Mouse (Mus musculus) lung, embryonic 15.5 days (tissue): Measurements from ENCODE around the gene Notch2. TPM values are rescaled to one million over a fixed set of nuclear protein-coding genes. Genes with fewer than 3 reads are reported as not detected.

Experiments used
- ATAC-seq: fragments of 200-750 bp; cut with Nextera tagmentation; 2 replicates; pipeline ENCODE4 v1.8.0; 2017; ENCODE audit warnings: moderate number of reproducible peaks, borderline replicate concordance; ENCODE audit not compliant: low FRiP score, low TSS enrichment; ENCODE audit errors: extremely low read depth
- H3K27ac ChIP-seq: fragments of 300-500 bp; sonication (generic); 2 replicates; pipeline ENCODE4 v1.5.1; 2015; ENCODE audit warnings: moderate library complexity, mild to moderate bottlenecking, inconsistent platforms
- H3K27me3 ChIP-seq: fragments of 300-500 bp; sonication (generic); 2 replicates; pipeline ENCODE4 v1.6.1; 2015; ENCODE audit warnings: inconsistent platforms
- H3K36me3 ChIP-seq: fragments of 300-500 bp; sonication (generic); 2 replicates; pipeline ENCODE4 v1.6.1; 2015; ENCODE audit warnings: inconsistent platforms
- H3K4me1 ChIP-seq: fragments of 300-500 bp; sonication (generic); 2 replicates; pipeline ENCODE4 v1.6.1; 2015; ENCODE audit warnings: inconsistent platforms
- H3K4me2 ChIP-seq: fragments of 300-500 bp; sonication (generic); 2 replicates; pipeline ENCODE4 v1.6.1; 2015; ENCODE audit warnings: inconsistent platforms, mild to moderate bottlenecking, moderate library complexity
- H3K4me3 ChIP-seq: fragments of 300-500 bp; sonication (generic); 2 replicates; pipeline ENCODE4 v1.5.1; 2015; ENCODE audit warnings: mild to moderate bottlenecking, inconsistent platforms
- H3K9ac ChIP-seq: fragments of 300-500 bp; sonication (generic); 2 replicates; pipeline ENCODE4 v1.6.1; 2015; ENCODE audit warnings: inconsistent platforms
- H3K9me3 ChIP-seq: fragments of 300-500 bp; sonication (generic); 2 replicates; pipeline ENCODE4 v1.6.1; 2016; ENCODE audit warnings: inconsistent platforms
- WGBS: fragments of 180-500 bp; shearing (Covaris S2); methylation state at CpG from one replicate; pipeline ENCODE4 v1.1.7; 2015; 5-methylcytosine and 5-hydroxymethylcytosine counted together
- polyA plus RNA-seq: library from polyadenylated mRNA; unstranded; fragments of >200 nt; fragmentation: Nextera tagmentation; extraction: Ambion mirVana; gene quantifications from 2 replicates; pipeline ENCODE4 v1.2.1, GENCODE M21; 2015

The Notch2 gene
- polyA plus RNA-seq, 1 experiment from 2014 or later, result 35.1 TPM

GRCm38 (mm10) chr3:98020431-98021229 lies 7.3 kb downstream of the Notch2 start:
- no peaks in the 10 kb centered on the region for H3K9me3 ChIP-seq
- no peak overlapping the region for H3K4me3 ChIP-seq
- peak overlapping the region; percentile 49; the same call in 1 of the 2 replicates for H3K27ac ChIP-seq
- ATAC-seq, result no peak
- H3K4me1 ChIP-seq, result peaks cover 83% of the 10 kb centered on the region
- WGBS, result 60% methylated on average over 9 of the region's 9 CpGs
- no peak overlapping the region; the same call in 1 of the 2 replicates for H3K4me2 ChIP-seq
- no peak overlapping the region for H3K9ac ChIP-seq
- H3K27me3 ChIP-seq, result no peaks in the 10 kb centered on the region
- H3K36me3 ChIP-seq, result no peaks in the 10 kb centered on the region

GRCm38 (mm10) chr3:98024288-98024848 lies 11.0 kb downstream of the Notch2 start:
- ATAC-seq, result peak; percentile 77
- peaks cover 80% of the 10 kb centered on the region for H3K4me1 ChIP-seq
- peak overlapping the region; percentile 87 for H3K27ac ChIP-seq
- H3K4me3 ChIP-seq, result peak overlapping the region; percentile 10
- no peaks in the 10 kb centered on the region for H3K36me3 ChIP-seq
- 14% methylated on average over 13 of the region's 13 CpGs for WGBS
- no peaks in the 10 kb centered on the region for H3K27me3 ChIP-seq
- H3K9me3 ChIP-seq, result no peaks in the 10 kb centered on the region
- peak overlapping the region; percentile 55 for H3K4me2 ChIP-seq
- H3K9ac ChIP-seq, result no peak overlapping the region

- H3K27ac ChIP-seq, result peak overlapping the region; percentile 87
- no peak overlapping the region for H3K4me3 ChIP-seq
- no peak for ATAC-seq
- no peaks in the 10 kb centered on the region for H3K27me3 ChIP-seq
- no peaks in the 10 kb centered on the region for H3K9me3 ChIP-seq
- H3K9ac ChIP-seq, result no peak overlapping the region
- H3K4me1 ChIP-seq, result peaks cover 76% of the 10 kb centered on the region
- WGBS, result 34% methylated on average over 14 of the region's 14 CpGs
- H3K4me2 ChIP-seq, result peak overlapping the region; percentile 2; the same call in 1 of the 2 replicates
- H3K36me3 ChIP-seq, result no peaks in the 10 kb centered on the region
These were observed 12.2 kb downstream of the Notch2 start for GRCm38 (mm10) chr3:98025521-98025920.

- WGBS, result 27% methylated on average over 10 of the region's 10 CpGs
- Histone ChIP-seq H3K27me3 (no peaks in the 10 kb centered on the region), H3K27ac (peak overlapping the region; percentile 87), H3K9ac (no peak overlapping the region), H3K4me2 (peak overlapping the region; percentile 2; the same call in 1 of the 2 replicates), H3K9me3 (no peaks in the 10 kb centered on the region), H3K4me1 (peaks cover 76% of the 10 kb centered on the region), H3K4me3 (no peak overlapping the region), H3K36me3 (no peaks in the 10 kb centered on the region)
- ATAC-seq, result peak; percentile 45; the same call in 1 of the 2 replicates
These were observed 12.9 kb downstream of the Notch2 start for GRCm38 (mm10) chr3:98025921-98026880.

- no peaks in the 10 kb centered on the region for H3K36me3 ChIP-seq
- ATAC-seq, result no peak
- peaks cover 73% of the 10 kb centered on the region for H3K4me1 ChIP-seq
- 27% methylated on average over 3 of the region's 3 CpGs for WGBS
- H3K9ac ChIP-seq, result no peak overlapping the region
- H3K27ac ChIP-seq, result 0 out of 2 replicates have a peak overlapping the region, but pooled peaks have one; percentile 3
- H3K4me2 ChIP-seq, result no peak overlapping the region
- H3K27me3 ChIP-seq, result no peaks in the 10 kb centered on the region
- H3K4me3 ChIP-seq, result no peak overlapping the region
- no peaks in the 10 kb centered on the region for H3K9me3 ChIP-seq
These were observed 14.0 kb downstream of the Notch2 start for GRCm38 (mm10) chr3:98027371-98027774.

GRCm38 (mm10) chr3:98028072-98028471 lies 14.7 kb downstream of the Notch2 start:
- Histone ChIP-seq H3K4me1 (peaks cover 77% of the 10 kb centered on the region), H3K9me3 (no peaks in the 10 kb centered on the region), H3K4me3 (no peak overlapping the region), H3K27me3 (no peaks in the 10 kb centered on the region), H3K27ac (no peak overlapping the region), H3K36me3 (no peaks in the 10 kb centered on the region), H3K9ac (no peak overlapping the region), H3K4me2 (no peak overlapping the region)
- ATAC-seq, result no peak
- WGBS, result 65% methylated on average over 4 of the region's 4 CpGs

- Histone ChIP-seq H3K4me3 (no peak overlapping the region), H3K4me1 (peaks cover 74% of the 10 kb centered on the region), H3K9me3 (no peaks in the 10 kb centered on the region), H3K27ac (no peak overlapping the region), H3K9ac (no peak overlapping the region), H3K36me3 (no peaks in the 10 kb centered on the region), H3K27me3 (no peaks in the 10 kb centered on the region), H3K4me2 (no peak overlapping the region)
- no peak for ATAC-seq
- 58% methylated on average over 10 of the region's 10 CpGs for WGBS
These were observed 15.6 kb downstream of the Notch2 start for GRCm38 (mm10) chr3:98028936-98029335.

- no peak for ATAC-seq
- Histone ChIP-seq H3K4me1 (peaks cover 70% of the 10 kb centered on the region), H3K36me3 (no peaks in the 10 kb centered on the region), H3K27ac (no peak overlapping the region), H3K4me2 (no peak overlapping the region), H3K4me3 (no peak overlapping the region), H3K9ac (no peak overlapping the region), H3K27me3 (no peaks in the 10 kb centered on the region), H3K9me3 (no peaks in the 10 kb centered on the region)
- 62% methylated on average over 7 of the region's 7 CpGs for WGBS
These were observed 17.8 kb downstream of the Notch2 start for GRCm38 (mm10) chr3:98031104-98031503.

GRCm38 (mm10) chr3:98032191-98032590 lies 18.9 kb downstream of the Notch2 start:
- 67% methylated on average over 3 of the region's 3 CpGs for WGBS
- H3K36me3 ChIP-seq, result no peaks in the 10 kb centered on the region
- ATAC-seq, result no peak
- no peak overlapping the region for H3K9ac ChIP-seq
- H3K27me3 ChIP-seq, result no peaks in the 10 kb centered on the region
- peaks cover 65% of the 10 kb centered on the region for H3K4me1 ChIP-seq
- no peak overlapping the region for H3K27ac ChIP-seq
- no peak overlapping the region for H3K4me3 ChIP-seq
- no peak overlapping the region for H3K4me2 ChIP-seq
- no peaks in the 10 kb centered on the region for H3K9me3 ChIP-seq

- Histone ChIP-seq H3K9ac (no peak overlapping the region), H3K4me2 (no peak overlapping the region), H3K27ac (no peak overlapping the region), H3K4me1 (peaks cover 67% of the 10 kb centered on the region), H3K9me3 (no peaks in the 10 kb centered on the region), H3K4me3 (no peak overlapping the region), H3K27me3 (no peaks in the 10 kb centered on the region), H3K36me3 (no peaks in the 10 kb centered on the region)
- WGBS, result 63% methylated on average over 5 of the region's 5 CpGs
- no peak for ATAC-seq
These were observed 19.6 kb downstream of the Notch2 start for GRCm38 (mm10) chr3:98032944-98033343.

GRCm38 (mm10) chr3:98034622-98035593 lies 21.6 kb downstream of the Notch2 start:
- no peaks in the 10 kb centered on the region for H3K36me3 ChIP-seq
- H3K27me3 ChIP-seq, result no peaks in the 10 kb centered on the region
- peaks cover 70% of the 10 kb centered on the region for H3K4me1 ChIP-seq
- WGBS, result 47% methylated on average over 15 of the region's 15 CpGs
- no peak overlapping the region for H3K4me2 ChIP-seq
- no peak overlapping the region for H3K27ac ChIP-seq
- ATAC-seq, result no peak
- H3K9me3 ChIP-seq, result no peaks in the 10 kb centered on the region
- no peak overlapping the region for H3K9ac ChIP-seq
- H3K4me3 ChIP-seq, result no peak overlapping the region
